In the genomic region with DNA sequence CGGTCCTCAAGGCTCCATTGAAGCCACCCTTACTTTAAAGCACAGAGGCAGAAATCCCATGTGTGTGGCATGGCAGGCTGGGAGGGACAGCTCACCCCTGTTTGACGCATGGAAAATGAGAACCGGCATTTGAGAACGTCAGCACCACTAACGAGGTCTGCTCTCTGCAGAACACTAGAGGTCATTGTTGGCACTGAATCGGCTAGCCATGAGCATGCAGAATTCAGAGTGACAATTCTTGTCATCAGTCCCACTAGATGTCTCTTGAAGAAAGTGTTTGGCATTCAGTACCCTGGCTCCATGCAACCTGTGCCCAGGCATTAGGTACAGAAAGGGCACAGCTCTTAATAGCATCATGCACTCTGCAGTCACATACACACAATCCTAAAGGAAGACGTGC, we compare ENCODE assay signal across 9 mouse cellular contexts.
DNase-seq lines count a peak whose midpoint lies in the region; ATAC-seq lines count a peak whose summit lies in the region.
"Had no signal": no experiment of that assay in that cellular context is flagged by ENCODE, and none has a peak within 500 bp of the region (broad histone marks: within the 10 kb centered on the region; RNA-seq: fewer than 3 reads in every experiment).

No protein-coding gene starts in this region.

- no peak overlapping the region for H3K4me2 ChIP-seq in hindbrain, embryonic 16.5 days (ENCODE audit: low read length)
- H3K4me2 ChIP-seq in hindbrain, embryonic 13.5 days, result no peak overlapping the region
- H3K4me2 ChIP-seq in liver, embryonic 16.5 days (ENCODE audit: low read depth, low read length), result no peak overlapping the region
- H3K4me2 ChIP-seq: neural tube, embryonic 12.5 days had no signal

- no peaks in the 10 kb centered on the region for H3K27me3 ChIP-seq in hindbrain, embryonic 16.5 days (replicated peaks; ENCODE audit: control insufficient read depth, insufficient read depth, low read length)
- no peaks in the 10 kb centered on the region for H3K27me3 ChIP-seq in hindbrain, embryonic 13.5 days
- H3K27me3 ChIP-seq in liver, embryonic 16.5 days (ENCODE audit: control insufficient read depth, insufficient read depth, low read depth, low read length), result no peaks in the 10 kb centered on the region
- H3K27me3 ChIP-seq: neural tube, embryonic 12.5 days had no signal

- no peaks in the 10 kb centered on the region for H3K9me3 ChIP-seq in hindbrain, embryonic 16.5 days (ENCODE audit: control insufficient read depth, low read length)
- no peaks in the 10 kb centered on the region for H3K9me3 ChIP-seq in hindbrain, embryonic 13.5 days
- H3K9me3 ChIP-seq in liver, embryonic 16.5 days (replicated peaks; ENCODE audit: control insufficient read depth, low read length), result no peaks in the 10 kb centered on the region
- H3K9me3 ChIP-seq: neural tube, embryonic 12.5 days had no signal

- no peak overlapping the region for H3K27ac ChIP-seq in hindbrain, embryonic 16.5 days (ENCODE audit: low read depth, low read length)
- H3K27ac ChIP-seq in hindbrain, embryonic 13.5 days, result no peak overlapping the region
- H3K27ac ChIP-seq in liver, embryonic 16.5 days (ENCODE audit: low read length), result no peak overlapping the region
- H3K27ac ChIP-seq: neural tube, embryonic 12.5 days had no signal

- DNase-seq in Muller cell, postnatal 12 days (ENCODE audit: inconsistent ontology term), result peak; percentile 67
- DNase-seq in embryo, embryonic 11 days, result peak; percentile 62
- no peak for DNase-seq in left cerebral cortex, adult 9 months (ENCODE audit: low spot score in 2 of 2)

- no peaks in the 10 kb centered on the region for H3K4me1 ChIP-seq in hindbrain, embryonic 16.5 days (ENCODE audit: control insufficient read depth, insufficient read depth, low read depth, low read length)
- 0 out of 2 replicates have a peak, but pooled peaks cover 4% of the 10 kb centered on the region for H3K4me1 ChIP-seq in hindbrain, embryonic 13.5 days (replicated peaks)
- H3K4me1 ChIP-seq in liver, embryonic 16.5 days (ENCODE audit: control insufficient read depth, low read depth, low read length), result no peaks in the 10 kb centered on the region
- H3K4me1 ChIP-seq: neural tube, embryonic 12.5 days had no signal

- WGBS in hindbrain, embryonic 16.5 days, result 23% methylated on average over 7 of the region's 7 CpGs
- WGBS in hindbrain, embryonic 13.5 days, result 30% methylated on average over 7 of the region's 7 CpGs
- WGBS in liver, embryonic 16.5 days (ENCODE audit: insufficient replicate concordance), result 27% methylated on average over 7 of the region's 7 CpGs

- no peak overlapping the region for H3K4me3 ChIP-seq in hindbrain, embryonic 16.5 days (ENCODE audit: low read length)
- H3K4me3 ChIP-seq in hindbrain, embryonic 13.5 days, result no peak overlapping the region
- no peak overlapping the region for H3K4me3 ChIP-seq in liver, embryonic 16.5 days (ENCODE audit: low read depth, low read length)
- H3K4me3 ChIP-seq: neural tube, embryonic 12.5 days had no signal

- H3K36me3 ChIP-seq in hindbrain, embryonic 16.5 days (ENCODE audit: control insufficient read depth, insufficient read depth, low read length), result no peaks in the 10 kb centered on the region
- no peaks in the 10 kb centered on the region for H3K36me3 ChIP-seq in hindbrain, embryonic 13.5 days
- H3K36me3 ChIP-seq in liver, embryonic 16.5 days (ENCODE audit: control insufficient read depth, insufficient read depth), result no peaks in the 10 kb centered on the region
- H3K36me3 ChIP-seq: neural tube, embryonic 12.5 days had no signal

- H3K9ac ChIP-seq in hindbrain, embryonic 16.5 days (ENCODE audit: low read depth, low read length), result no peak overlapping the region
- H3K9ac ChIP-seq in hindbrain, embryonic 13.5 days, result no peak overlapping the region
- H3K9ac ChIP-seq in liver, embryonic 16.5 days (ENCODE audit: low read depth, low read length), result no peak overlapping the region
- H3K9ac ChIP-seq: neural tube, embryonic 12.5 days had no signal

- ATAC-seq in hindbrain, embryonic 16.5 days, result peak; percentile 69; the same call in 1 of the 2 replicates
- no peak for ATAC-seq in hindbrain, embryonic 13.5 days (ENCODE audit: low FRiP score)
- 0 out of 2 replicates have a peak, but pooled peaks have one; percentile 32 for ATAC-seq in liver, embryonic 16.5 days (ENCODE audit: low read depth)
- ATAC-seq in monocyte, adult 5-6 weeks (replicated peaks; ENCODE audit: insufficient number of reproducible peaks, low FRiP score, low TSS enrichment, poor library complexity, severe bottlenecking), result no peak
- ATAC-seq in CD4-positive, CD25-positive, alpha-beta regulatory T cell, adult 4 months, result no peak

Comparison
In these comparisons a context has a peak if more than half of its experiments do, and no peak if none do; other contexts are left out.
1. ATAC-seq: peak in hindbrain, embryonic 16.5 days (single experiment) and liver, embryonic 16.5 days (single experiment); none in hindbrain, embryonic 13.5 days (single experiment), monocyte, adult 5-6 weeks (single experiment) and CD4-positive, CD25-positive, alpha-beta regulatory T cell, adult 4 months (single experiment).
2. DNase-seq: peak in Muller cell, postnatal 12 days (single experiment) and embryo, embryonic 11 days (single experiment); none in left cerebral cortex, adult 9 months (0 of 2).